In genomic region chr16:48610866-48611265, GRCm38 (mm10) we compare ENCODE assay signal across 28 mouse cellular contexts.
DNase-seq lines count a peak whose midpoint lies in the region; ATAC-seq and TF ChIP-seq lines count a peak whose summit lies in the region.
"Had no signal": no experiment of that assay in that cellular context is flagged by ENCODE, and none has a peak within 500 bp of the region (broad histone marks: within the 10 kb centered on the region; RNA-seq: fewer than 3 reads in every experiment).

No protein-coding gene starts in this region.

- no peaks in the 10 kb centered on the region for H3K27me3 ChIP-seq in intestine, embryonic 16.5 days (replicated peaks; ENCODE audit: control insufficient read depth, insufficient read depth, low read length)
- no peaks in the 10 kb centered on the region for H3K27me3 ChIP-seq in intestine, postnatal 0 days (replicated peaks; ENCODE audit: control insufficient read depth, insufficient read depth, low read length)
- no peaks in the 10 kb centered on the region for H3K27me3 ChIP-seq in kidney, embryonic 15.5 days
- H3K27me3 ChIP-seq: CH12.LX; embryonic facial prominence, embryonic 13.5 days; embryonic facial prominence, embryonic 15.5 days; forebrain, embryonic 12.5 days; Patski had no signal

- no peak overlapping the region for H3K4me3 ChIP-seq in intestine, embryonic 16.5 days (ENCODE audit: low read length)
- H3K4me3 ChIP-seq in intestine, postnatal 0 days (ENCODE audit: low read depth, low read length) = no peak overlapping the region
- no peak overlapping the region for H3K4me3 ChIP-seq in kidney, embryonic 15.5 days (replicated peaks)
- H3K4me3 ChIP-seq: embryonic facial prominence, embryonic 13.5 days; embryonic facial prominence, embryonic 15.5 days; erythroblast, embryonic 14.5 days; forebrain, embryonic 10.5 days; forebrain, embryonic 12.5 days had no signal

- H3K36me3 ChIP-seq in intestine, embryonic 16.5 days (ENCODE audit: control insufficient read depth, insufficient read depth, low read length) = no peaks in the 10 kb centered on the region
- H3K36me3 ChIP-seq in intestine, postnatal 0 days (ENCODE audit: control insufficient read depth, insufficient read depth) = no peaks in the 10 kb centered on the region
- H3K36me3 ChIP-seq in kidney, embryonic 15.5 days = no peaks in the 10 kb centered on the region
- H3K36me3 ChIP-seq: embryonic facial prominence, embryonic 13.5 days; embryonic facial prominence, embryonic 15.5 days; forebrain, embryonic 10.5 days; forebrain, embryonic 12.5 days; G1E had no signal

- TF ChIP-seq CTCF in intestine, postnatal 0 days (IDR thresholded peaks at IDR 0.05; ENCODE audit: low read depth) = no peak

- no peak overlapping the region for H3K4me2 ChIP-seq in intestine, embryonic 16.5 days (ENCODE audit: low read depth, low read length)
- no peak overlapping the region for H3K4me2 ChIP-seq in intestine, postnatal 0 days (replicated peaks; ENCODE audit: low read depth)
- no peak overlapping the region for H3K4me2 ChIP-seq in kidney, embryonic 15.5 days
- H3K4me2 ChIP-seq: embryonic facial prominence, embryonic 13.5 days; embryonic facial prominence, embryonic 15.5 days; forebrain, embryonic 12.5 days had no signal

- WGBS in intestine, embryonic 16.5 days = 45% methylated on average over 1 of the region's 1 CpGs
- 28% methylated on average over 1 of the region's 1 CpGs for WGBS in intestine, postnatal 0 days
- WGBS in kidney, embryonic 15.5 days = 67% methylated on average over 1 of the region's 1 CpGs

- H3K9ac ChIP-seq in intestine, embryonic 16.5 days (ENCODE audit: low read depth, low read length) = no peak overlapping the region
- H3K9ac ChIP-seq in intestine, postnatal 0 days (ENCODE audit: low read depth, low read length) = no peak overlapping the region
- H3K9ac ChIP-seq in kidney, embryonic 15.5 days = no peak overlapping the region
- H3K9ac ChIP-seq: embryonic facial prominence, embryonic 13.5 days; embryonic facial prominence, embryonic 15.5 days; forebrain, embryonic 12.5 days had no signal

- ATAC-seq in intestine, embryonic 16.5 days = peak; percentile 31; the same call in 1 of the 2 replicates
- ATAC-seq in intestine, postnatal 0 days = no peak
- ATAC-seq in megakaryocyte, adult 5-6 weeks (ENCODE audit: poor library complexity, severe bottlenecking) = no peak
- ATAC-seq in kidney, embryonic 15.5 days (replicated peaks; ENCODE audit: low FRiP score) = no peak
- ATAC-seq: activated CD4-positive, CD25-positive, alpha-beta regulatory T cell, adult 4 months; CD4-positive, CD25-positive, alpha-beta regulatory T cell, adult 4 months; forebrain, embryonic 14.5 days; forebrain, embryonic 16.5 days; Patski had no signal

- no peaks in the 10 kb centered on the region; the same call in 1 of the 2 replicates for H3K4me1 ChIP-seq in intestine, embryonic 16.5 days (ENCODE audit: control insufficient read depth, insufficient read depth, low read length)
- H3K4me1 ChIP-seq in intestine, postnatal 0 days (replicated peaks; ENCODE audit: control insufficient read depth, insufficient read depth, low read length) = no peaks in the 10 kb centered on the region
- H3K4me1 ChIP-seq in kidney, embryonic 15.5 days = no peaks in the 10 kb centered on the region
- H3K4me1 ChIP-seq: embryonic facial prominence, embryonic 13.5 days; embryonic facial prominence, embryonic 15.5 days; forebrain, embryonic 12.5 days had no signal

- DNase-seq in ES-CJ7 (ENCODE audit: low read depth, low spot score) = peak; percentile 58
- peak; percentile 81 for DNase-seq in R1 (ENCODE audit: low read depth, low spot score)
- no peak for DNase-seq in embryo, embryonic 9.5 days (ENCODE audit: extremely low spot score)
- DNase-seq: adrenal gland, adult 8-10 months; adrenal gland, postnatal 14 days; adrenal gland, postnatal 36 days; B cell, adult 2 months; cerebellum, adult 11-12 months; cerebellum, adult 2 months; cerebellum, adult 9-10 months; cerebellum, postnatal 10 days; cerebellum, postnatal 25 days had no signal

- H3K27ac ChIP-seq in intestine, embryonic 16.5 days (ENCODE audit: low read length) = no peak overlapping the region
- H3K27ac ChIP-seq in intestine, postnatal 0 days (ENCODE audit: low read depth, low read length) = no peak overlapping the region
- no peak overlapping the region for H3K27ac ChIP-seq in kidney, embryonic 15.5 days
- H3K27ac ChIP-seq: embryonic facial prominence, embryonic 13.5 days; embryonic facial prominence, embryonic 15.5 days; forebrain, embryonic 10.5 days; forebrain, embryonic 12.5 days had no signal

- H3K9me3 ChIP-seq in intestine, embryonic 16.5 days (ENCODE audit: control insufficient read depth, low read length) = no peaks in the 10 kb centered on the region
- H3K9me3 ChIP-seq in intestine, postnatal 0 days (ENCODE audit: control insufficient read depth) = no peaks in the 10 kb centered on the region
- no peaks in the 10 kb centered on the region for H3K9me3 ChIP-seq in kidney, embryonic 15.5 days (replicated peaks)
- H3K9me3 ChIP-seq: embryonic facial prominence, embryonic 13.5 days; embryonic facial prominence, embryonic 15.5 days; forebrain, embryonic 10.5 days; forebrain, embryonic 12.5 days; G1E had no signal
